Mouse (Mus musculus): ENCODE measurements around the gene Ndc80.
"Not testable (repeated sequence)": the region's sequence is repeated elsewhere in the genome, so short reads cannot be mapped to it uniquely, and the experiment has no call there.

Gene Ndc80

DNA sequence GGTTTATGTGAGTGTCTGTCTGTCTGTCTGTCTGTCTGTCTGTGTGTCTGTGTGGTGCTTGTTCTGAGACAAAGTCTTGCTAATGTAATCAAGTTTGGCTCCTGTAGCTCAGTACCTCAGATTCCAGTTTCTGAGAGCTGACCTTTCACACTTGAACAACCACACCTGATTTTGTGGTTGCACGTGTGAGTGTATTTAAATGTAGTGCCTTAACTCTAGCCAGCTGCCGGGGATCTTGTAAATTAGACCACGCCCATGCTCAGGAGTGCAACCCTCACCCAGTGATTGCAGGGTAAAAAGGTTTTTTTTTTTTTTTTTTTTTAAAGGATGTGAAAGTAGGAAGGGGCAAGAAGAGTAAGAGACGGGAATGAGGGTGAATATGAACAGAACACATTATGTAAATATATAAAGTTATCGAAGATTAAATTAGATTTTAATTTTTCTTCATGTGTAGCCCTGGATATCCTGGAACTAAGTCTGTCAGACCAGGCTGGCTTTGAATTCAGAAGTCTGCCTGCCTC lies 47.2 kb downstream of the Ndc80 start:
- DNase-seq (ENCODE audit: low spot score in 2 of 2): no peak

DNA sequence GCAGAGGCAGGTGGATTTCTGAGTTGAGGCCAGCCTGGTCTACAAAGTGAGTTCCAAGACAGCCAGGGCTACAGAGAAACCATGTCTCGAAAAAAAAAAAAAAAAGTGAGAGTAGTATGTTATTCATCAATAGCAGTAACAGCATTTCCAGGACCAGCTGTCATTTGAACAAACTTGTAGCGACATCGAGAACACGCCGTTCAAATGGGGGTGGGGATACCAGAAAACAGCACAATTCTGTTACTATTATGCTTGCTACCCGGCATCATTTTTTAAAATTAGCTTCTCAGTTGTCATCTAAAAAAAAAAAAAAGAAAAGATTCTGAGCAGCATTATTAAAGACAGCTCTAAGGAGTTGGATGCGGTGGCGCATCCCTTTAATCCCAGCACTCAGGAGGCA lies 49.2 kb downstream of the Ndc80 start:
- no peak for DNase-seq (ENCODE audit: low spot score in 2 of 2)

DNA sequence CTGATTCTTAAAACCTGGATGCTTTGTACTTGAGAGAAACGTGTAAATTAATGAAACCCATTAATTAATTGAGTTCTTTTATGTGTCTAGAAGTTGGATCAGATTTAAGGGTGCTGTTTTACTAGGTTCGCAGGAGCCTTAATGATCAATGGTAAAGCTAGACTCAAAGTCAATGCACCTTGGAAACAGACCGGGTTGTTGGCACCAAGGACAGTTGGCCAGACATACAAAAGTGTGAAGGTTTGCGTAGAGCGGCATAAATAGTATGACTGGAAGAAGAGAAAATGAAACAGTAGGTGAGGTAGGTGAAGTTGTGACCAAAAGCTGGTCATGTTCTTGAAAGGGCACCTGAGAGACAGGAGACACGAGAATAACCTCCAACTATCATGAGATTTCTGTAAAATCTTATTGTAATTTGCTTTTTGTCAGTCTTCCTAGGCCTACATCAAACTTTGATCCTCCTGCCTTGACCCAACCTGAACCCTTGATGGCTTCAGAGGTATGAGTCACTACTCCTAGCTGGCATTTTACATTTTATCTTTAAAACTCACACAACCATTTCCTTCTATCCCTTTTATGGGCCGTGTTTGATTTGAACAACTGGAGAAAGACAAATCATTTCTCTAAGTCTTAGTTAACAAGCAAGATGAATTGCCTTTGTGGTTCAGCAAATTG lies 50.2 kb downstream of the Ndc80 start:
- DNase-seq (ENCODE audit: low spot score in 2 of 2): no peak

DNA sequence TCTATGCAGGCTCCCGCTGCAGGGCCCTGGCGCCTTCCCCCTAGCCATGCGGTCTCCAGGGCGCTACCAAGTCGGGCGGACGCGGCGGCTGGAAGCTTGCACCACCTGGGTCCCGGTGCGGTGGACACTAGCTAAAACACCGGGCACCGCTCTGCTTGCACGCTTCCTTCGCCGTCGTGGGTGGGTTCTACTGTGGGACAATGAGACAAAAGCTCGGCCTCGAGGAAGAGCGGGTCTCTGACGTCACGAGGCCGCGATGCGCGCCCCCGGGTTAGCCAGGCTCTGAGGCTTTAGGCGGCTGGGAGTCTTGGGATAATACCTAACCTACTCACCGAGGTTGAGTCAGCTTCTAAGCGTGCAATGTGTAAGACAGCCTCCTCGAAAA lies 51.0 kb downstream of the Ndc80 start:
- peak; percentile 53 to 57 for DNase-seq (ENCODE audit: low spot score in 2 of 2)

DNA sequence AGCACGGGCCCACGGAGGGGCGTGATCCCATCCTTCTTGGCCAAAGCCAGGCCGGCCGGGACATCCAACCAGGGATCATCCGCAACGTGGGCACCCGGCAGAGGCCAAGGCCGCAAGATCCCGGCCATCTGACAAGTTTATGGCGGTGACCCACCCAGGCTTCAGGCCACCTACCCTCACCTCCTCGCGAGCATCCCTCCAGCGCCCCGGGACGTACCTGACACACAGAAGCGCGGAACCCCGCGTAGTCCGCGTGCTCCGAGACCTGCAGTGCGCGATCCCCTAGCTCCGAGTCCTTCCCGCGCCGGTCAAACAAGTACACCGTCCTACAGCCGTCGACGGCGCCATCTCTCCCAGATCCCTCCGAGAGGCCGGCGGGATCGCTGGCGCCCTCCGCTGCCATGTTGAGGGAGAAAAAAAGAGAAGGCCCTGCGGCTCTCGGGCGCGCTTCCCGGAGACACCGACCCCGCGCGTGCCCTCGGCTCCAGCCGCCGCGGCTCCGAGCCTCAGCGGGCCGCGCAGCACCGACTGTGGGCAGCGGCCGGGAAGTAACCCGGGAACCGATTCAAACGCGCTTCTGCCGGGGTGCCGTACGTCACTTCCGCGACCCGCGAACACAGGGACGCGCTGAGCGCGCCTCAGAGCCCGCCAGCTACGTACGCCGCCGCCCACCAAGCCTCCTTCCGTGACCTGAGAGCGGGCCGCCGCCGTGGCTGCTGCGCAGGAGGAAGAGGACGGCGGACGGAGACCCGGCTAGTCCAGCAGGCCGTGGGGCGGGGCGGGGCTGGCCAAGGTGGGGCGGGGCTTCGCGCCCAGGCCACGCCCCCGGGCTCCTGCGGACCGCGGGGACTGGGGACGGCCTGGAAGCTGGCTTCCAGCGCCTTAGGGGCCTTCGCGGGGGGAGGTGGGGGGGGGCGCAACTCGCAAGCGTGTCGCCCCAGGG lies 51.6 kb downstream of the Ndc80 start, which contains the start of gene Smchd1:
Smchd1 (minus strand) TSS at position 582 of the 943 bp plus-strand sequence.
- peak; percentile 87 to 88 for DNase-seq (ENCODE audit: low spot score in 2 of 2)

DNA sequence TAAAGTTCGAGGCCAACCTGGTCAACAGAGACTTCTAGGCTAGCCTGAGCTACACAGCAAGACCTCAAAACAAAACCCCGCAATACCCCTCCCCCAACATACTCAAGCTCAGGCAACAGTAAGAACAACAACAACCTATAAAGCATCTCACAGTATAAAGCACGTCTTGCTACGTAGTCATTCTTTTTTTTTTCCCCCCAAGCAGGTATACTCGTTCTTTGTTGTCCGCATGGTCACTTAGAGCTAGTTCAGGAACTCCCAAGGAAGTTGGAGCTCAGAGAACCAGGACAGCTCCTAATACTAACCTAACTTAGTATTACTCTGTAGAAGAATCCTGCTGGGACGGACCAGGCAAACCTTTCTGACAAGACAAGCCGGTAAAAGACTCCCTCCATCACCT lies 52.5 kb downstream of the Ndc80 start:
- DNase-seq (ENCODE audit: low spot score in 2 of 2): no peak

DNA sequence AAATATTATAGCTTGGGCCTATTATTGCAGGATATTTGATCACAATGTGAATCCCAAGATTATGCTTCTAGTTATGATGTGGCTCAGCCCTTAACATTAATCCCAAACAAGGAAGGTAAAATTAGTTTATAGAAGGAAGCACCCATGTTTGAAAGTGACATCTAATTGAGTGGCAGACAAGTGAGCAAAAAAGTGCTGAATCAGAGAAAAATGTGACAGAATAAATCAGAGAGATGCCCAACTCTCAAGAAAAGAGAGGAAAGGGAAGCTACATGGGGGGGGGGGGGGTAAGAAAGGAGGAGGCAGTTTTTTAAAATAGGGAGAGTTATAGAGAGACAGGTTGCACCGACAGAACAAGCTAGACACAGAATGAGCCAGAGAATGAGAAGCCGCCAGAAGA lies 55.4 kb downstream of the Ndc80 start:
- DNase-seq (ENCODE audit: low spot score in 2 of 2): no peak

DNA sequence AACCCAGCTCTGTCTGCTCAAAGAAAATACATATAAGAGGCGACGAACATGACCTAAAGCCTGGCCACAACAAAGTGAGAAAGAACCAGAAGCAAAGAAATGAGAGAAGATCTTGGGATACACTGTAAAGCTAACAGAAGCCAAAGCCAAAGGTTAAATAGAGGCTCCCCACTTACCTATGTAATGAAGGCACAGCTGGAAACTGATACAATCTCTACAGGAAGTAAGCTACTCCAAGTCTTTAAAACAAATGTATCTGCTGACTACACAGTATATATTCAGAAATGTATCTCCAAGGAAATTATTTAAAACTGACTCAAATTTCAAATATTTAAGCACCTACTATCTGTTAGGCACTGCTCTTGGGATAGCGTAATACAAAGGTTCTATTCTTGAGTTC lies 66.3 kb downstream of the Ndc80 start:
- no peak for DNase-seq (ENCODE audit: low spot score in 2 of 2)

DNA sequence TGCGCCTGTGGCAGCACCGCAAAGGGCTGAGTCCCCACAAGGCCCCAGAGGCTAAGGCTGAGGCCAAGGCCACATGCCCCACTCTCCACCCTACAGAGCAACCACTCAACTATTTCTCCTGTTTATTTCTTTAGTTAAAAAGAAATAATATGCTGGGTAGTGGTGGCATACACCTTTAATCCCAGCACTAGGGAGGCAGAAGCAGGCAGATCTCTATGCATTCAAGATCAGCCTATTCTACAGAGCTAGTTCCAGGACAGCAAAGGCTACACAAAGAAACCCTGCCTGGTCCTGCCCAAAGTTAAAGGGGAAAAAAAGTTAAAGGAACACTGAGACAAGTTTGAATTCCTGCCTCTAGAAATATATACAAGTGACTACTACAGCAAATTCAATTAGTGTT lies 66.8 kb downstream of the Ndc80 start, which contains the start of gene Gm4707:
Gm4707 (minus strand) TSS at position 101 of the 400 bp plus-strand sequence.
- no peak for DNase-seq (ENCODE audit: low spot score in 2 of 2)

DNA sequence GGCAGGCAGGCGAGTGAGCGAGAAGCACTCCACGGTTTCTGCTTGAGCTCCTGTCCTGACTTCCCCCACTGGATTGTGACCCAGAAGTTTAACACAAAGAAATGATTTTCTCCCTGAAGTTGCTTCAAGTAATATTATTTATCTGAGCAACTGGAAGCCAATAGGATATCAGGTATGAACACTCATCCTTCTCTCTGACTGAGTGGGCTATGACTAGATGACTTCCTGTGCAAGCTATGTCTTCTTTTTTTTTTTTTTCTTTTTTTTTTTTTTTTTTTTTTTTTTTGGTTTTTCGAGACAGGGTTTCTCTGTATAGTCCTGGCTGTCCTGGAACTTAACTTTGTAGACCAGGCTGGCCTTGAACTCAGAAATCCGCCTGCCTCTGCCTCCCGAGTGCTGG lies 69.3 kb downstream of the Ndc80 start:
- DNase-seq (ENCODE audit: low spot score in 2 of 2): not testable (repeated sequence)

Measured in frontal cortex, postnatal 14 days (tissue).